Mouse (Mus musculus): ENCODE data around the gene Edem1.

- TF ChIP-seq USF1 (IDR thresholded peaks at IDR 0.05; ENCODE audit: low read depth), result no peak
- no peak for TF ChIP-seq SRF (IDR thresholded peaks at IDR 0.05; ENCODE audit: control insufficient read depth, insufficient read length, low read depth)
- no peak for TF ChIP-seq POLR2A (IDR thresholded peaks at IDR 0.05; ENCODE audit: insufficient read length, low read depth)
These were observed 21.0 kb upstream of the Edem1 start for GRCm38 (mm10) chr6:108807446-108807845.
